Mouse (Mus musculus) thymus, postnatal 36 days (tissue): ENCODE data around the gene Nup85.

Experiments used
- DNase-seq, 2 experiments: peaks; one replicate each; pipeline ENCODE4 v3.0.0; 2022; ENCODE audit warnings: mixed read lengths in 2 of 2

Gene Nup85

DNA sequence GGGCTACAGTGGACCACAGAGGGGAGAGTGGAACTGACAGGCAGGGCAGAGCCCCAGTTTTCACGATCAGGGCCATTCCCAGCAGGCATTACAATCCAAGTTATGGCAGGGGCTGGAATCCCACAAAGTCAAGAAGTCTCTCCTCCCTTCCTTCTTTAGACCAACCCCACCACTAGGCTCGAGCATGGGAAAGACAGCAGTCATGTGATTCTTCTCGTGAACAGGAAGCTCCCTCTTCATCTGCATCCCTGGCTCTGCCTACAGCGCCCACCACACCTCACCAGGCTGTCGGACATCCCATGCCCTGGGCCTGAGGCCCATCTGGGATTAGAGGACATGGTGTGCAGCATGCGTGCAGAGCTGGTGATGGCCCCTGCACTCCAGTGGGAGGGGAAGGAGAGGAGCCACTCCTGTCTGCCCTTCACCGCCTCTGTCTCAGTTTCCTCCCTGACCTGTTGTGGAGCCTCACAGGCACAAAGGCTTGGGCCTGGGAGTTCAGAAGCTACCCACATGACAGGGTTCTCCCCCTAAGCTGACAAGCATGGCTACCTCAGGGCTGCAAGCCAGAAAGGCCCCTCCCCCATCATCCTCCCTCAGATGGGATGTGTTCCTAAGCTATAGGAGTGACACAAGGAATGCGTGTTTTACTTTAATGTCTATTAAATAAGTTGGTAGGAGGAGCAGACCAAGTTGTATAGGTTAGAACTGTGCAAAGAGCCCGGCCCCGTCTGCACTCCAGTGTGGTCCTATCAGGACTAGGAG, 50.3 kb downstream of the Nup85 start:
- no peak for DNase-seq

DNA sequence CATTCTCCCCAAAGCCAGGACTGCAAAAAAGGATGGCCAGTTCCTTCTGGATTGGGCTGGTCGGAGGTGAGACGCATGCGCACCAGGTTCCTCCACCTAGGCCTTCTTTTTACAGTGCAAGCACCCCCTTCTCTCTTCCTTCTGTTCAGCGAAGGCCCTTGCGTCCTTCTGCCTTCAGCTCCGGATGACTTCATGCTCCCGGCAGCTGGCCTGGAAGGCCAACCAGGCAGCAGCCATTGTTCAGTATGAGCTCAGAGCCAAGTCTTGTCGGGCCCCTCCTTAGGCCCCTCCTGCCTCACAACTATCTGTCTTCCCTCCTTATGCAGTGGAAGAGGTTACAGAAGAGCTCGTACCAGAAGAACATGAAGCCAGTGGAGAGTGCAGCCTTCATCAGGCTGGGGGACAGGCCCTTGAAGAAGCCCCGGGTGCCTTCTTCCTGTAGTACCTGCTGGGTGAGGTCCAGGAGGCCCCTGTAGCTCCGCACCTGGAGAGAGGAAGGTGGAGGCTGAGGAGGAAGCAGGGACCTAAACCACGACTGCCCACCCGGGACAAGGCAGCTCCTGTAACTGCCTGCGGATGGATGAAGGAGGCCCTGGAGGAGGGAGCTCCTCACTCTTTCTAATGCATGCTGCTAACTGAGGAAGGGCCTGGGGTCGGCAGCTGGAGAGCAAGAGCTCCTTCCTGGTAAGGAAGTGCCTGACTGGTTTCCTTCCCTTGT, 51.0 kb downstream of the Nup85 start:
- DNase-seq, result no peak

DNA sequence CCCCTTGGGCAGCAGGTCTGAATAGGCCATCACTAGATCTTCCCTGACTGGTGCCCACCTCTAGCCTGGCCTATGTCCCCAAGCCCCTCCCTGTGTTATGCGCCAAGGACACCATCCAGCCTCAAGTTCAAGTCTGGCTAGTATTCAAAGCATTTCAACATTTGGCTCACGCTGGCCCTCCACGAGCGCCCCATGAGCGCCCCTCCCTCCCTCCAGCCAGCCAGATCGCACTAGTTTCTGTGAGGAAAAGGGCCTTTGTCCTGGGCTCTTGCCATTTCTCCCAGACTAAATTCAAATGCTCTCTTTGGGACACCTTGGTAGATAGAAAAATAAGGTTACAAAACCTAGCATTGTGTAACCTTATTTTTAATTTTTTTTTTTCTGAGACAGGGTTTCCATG, 51.6 kb downstream of the Nup85 start:
- DNase-seq, result no peak

DNA sequence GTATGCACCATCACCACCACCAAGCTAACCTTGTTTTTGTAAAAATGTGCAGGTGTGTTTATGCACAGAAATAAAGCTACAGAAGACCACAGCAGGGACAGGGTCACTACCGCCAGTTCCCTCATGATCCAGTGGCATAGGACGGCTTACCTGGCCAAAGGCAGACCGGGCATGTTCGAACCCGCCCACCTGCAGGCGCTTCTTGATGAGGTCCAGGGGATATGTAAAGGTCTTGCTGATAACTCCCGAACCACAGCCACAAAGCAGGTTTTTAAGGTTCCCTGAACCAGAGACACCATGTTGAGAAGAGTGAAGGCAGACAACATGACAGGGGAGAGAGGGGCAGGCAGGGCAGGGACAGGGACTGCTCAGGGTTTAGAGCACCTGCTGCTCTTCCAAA, 52.1 kb downstream of the Nup85 start:
- no peak for DNase-seq

DNA sequence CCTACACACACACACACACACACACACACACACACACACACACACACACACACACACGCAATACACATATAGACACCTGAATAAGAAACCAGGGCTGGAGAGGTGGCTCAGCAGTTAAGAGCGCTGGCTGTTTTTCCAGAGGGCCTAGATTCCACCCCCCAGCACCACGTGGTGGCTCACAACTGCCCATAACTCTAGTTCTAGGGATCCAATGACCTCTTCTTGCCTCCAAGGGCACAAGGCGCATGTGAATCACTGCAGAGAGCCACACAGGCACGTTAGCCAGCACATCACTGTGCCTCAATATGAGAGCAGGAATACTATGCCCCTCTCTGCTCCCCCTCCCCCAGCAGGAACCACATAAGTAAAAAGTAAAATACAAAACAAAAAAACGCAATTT, 52.7 kb downstream of the Nup85 start:
- DNase-seq, result no peak

DNA sequence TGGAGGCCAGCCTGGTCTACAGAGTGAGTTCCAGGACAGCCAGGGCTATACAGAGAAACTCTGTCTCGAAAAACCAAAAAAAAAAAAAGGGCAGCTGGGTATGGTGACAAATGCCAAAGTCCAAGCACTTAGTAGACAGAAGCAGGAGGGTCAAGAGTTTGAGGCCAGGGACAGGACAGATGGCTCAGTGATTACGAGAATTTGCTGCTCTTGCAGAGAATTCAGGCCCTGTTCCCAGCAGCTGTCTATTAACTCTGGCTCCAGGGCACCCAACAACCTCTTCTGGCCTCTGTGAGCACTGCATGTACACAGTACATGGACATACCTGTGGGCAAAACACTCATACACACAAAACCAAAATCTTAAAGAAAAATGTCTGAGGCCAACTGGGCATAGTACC, 53.8 kb downstream of the Nup85 start:
- DNase-seq, result no peak

DNA sequence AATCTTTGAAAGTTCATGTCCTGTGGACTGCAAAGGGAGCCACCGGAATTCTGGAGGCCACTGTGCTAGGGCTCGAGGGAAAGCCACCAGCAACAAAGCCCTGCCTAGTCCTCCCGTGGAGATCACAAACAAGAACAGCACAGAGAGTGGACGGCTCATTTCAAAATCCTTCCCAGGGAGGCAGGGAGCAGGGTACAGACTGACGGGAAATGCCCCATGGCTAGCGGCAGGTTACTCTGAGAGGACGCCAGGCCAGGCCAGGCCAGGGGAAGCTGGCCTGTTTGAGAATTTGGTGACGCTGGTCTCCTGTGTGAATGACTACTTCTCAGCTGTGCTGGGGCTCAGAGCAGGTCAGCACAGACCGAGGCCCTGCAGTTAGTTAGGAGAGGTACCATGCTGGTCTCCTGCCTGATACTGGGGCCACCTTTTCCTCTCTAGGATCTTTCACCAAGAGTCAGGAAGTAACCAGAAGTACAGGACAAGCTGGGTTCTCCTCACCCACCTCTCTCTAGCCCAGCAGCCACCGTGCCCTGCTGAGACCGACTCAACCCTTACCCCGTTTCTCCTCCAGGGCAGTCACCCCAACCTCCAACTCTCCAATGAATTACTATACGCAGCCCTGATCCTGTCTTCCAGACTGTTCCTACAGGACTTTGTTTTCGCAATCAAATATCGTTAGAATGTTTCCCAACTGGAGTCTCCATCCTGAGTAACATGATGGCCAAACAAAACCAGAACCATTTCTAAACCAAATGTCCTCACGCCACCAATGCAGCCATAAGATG, 54.7 kb downstream of the Nup85 start:
- DNase-seq, result no peak

DNA sequence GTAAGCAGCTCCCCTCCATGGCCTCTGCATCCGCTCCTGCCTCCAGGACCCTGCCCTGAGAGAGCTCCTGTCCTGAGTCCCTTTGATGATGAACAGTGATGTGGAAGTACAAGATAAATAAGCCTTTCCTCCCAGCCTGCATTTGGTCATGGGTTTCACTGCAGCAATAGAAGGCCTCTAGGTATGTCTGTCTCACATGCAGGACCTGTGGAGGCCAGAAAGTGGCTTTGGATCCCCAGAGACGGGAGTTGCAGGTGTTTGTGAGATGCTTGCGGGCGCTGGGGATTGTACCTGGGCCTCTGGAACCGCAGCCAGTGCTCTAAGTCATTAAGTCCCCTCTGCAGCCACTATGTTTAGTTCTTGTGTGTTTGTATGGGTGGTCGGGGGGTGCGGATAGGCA, 55.7 kb downstream of the Nup85 start:
- no peak for DNase-seq

DNA sequence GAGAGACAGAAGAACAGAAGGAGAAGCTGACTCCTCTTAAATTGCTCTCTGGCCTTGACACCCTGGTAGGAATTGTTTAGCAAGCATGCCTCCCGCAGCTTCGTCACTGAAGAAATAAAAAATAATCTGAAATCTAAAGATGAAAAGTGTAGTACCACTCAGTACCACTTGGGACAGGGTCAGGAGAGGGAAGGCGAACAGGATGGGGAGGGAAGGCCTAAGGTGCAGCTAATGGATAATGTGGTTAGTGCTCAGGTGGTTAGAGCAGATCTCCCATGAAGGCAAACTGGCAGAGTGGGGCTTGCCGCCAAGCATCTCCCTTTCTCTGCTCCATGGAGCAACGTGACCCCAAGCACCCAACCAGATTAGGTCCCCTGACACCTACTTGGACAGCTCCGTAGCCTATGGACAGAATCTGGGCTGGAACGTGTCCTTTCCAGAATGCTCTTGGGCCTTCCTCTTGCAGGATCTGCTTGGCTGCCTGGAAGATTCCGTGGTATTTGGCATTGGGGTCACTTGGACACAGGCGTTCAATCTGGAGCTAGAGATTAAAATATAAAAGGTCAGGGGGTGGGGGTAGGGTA, 59.3 kb downstream of the Nup85 start:
- no peak for DNase-seq

DNA sequence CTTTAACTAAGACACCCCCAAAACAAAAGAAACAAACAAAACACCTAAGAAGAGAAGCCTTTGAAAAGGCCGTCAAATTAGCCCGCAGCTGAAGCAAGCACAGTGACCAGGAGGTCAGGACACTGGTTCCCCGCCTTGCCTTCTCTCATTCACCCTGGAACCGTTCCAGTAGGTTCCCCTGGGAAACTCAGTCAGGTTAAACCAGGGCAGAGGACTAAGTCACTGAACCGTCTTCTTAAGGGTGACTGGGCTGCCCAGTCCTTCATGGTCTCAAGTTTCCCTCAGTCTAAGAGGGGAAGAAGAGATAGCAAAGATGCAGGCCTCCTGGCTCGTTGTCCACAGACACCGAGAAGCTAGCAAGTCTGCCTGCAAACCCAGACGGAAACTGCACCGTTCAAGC, 61.6 kb downstream of the Nup85 start:
- DNase-seq, result no peak

DNA sequence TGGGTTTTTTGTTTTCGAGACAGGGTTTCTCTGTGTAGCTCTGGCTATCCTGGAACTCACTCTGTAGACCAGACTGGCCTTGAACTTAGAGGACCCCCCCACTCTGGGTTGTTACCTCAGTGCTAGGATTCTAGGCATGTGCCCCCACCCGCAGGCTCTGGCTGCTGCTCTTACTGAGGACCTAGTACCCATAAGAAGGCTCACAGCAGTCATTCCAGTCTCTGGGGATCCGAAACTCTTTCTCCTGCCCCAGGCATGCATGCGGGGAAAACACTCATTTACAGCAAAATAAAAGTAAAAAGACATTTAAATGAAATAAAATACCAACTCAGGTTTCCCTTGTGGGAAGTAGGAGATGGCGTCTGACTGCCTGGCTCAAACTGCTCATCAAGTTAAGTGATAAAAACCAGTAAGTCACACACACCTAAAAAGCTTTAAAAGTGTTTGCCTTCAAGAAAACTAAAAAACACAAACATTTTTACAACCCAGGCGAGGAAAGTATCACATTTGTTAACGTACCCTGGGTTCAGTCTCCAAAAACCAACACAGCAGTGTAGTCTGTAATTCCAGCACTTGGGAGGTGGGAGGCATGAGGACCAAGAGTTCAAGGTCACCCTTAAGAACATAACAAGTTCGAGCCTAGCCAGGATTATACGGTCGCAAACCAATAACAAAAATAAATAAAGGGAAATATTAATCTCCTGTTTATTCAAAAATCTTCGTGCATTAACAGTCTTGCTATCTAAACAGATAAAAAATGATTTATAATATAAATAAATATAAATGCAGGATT, 62.8 kb downstream of the Nup85 start:
- no peak for DNase-seq

DNA sequence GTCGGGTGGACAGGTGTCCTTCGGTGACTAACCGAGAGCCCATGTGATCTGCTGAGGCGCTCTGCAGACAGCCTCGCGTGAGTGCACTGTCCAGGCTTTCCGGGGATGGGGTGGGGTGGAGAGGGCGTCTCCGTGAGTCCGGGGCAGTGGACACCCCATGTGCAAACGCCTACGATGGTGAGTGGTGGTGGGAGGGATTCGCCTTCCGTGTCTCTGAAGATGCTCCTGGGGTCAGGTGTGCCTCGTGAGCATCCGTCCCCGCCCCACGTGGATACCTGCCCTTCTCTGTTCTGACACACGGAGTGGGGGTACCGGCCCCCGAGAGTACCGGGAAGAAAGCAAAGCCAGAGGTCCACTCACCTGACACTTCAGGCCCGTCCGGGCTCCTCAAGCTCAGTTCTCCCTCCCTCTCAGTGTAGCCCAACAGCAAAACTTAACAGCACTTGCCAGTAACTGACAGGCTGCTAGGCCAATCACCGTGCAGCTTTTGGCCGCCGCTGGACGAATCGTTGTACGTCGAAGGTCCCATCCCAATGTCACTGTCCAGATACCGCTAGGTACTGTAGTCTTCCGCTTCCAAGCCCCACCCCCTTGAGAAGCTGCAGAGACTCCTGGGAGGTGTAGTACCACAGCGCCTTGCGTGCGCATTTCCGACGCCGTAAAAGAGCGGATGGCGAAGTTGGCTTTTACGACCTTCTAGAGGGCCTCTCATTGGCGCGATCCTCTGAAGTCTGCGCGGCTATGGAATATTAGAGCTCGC, 63.7 kb downstream of the Nup85 start, which contains the start of gene Slc25a19:
Slc25a19 (minus strand) TSS at position 591 of the 760 bp plus-strand sequence.
- DNase-seq, result peak; percentile 97 to 98

DNA sequence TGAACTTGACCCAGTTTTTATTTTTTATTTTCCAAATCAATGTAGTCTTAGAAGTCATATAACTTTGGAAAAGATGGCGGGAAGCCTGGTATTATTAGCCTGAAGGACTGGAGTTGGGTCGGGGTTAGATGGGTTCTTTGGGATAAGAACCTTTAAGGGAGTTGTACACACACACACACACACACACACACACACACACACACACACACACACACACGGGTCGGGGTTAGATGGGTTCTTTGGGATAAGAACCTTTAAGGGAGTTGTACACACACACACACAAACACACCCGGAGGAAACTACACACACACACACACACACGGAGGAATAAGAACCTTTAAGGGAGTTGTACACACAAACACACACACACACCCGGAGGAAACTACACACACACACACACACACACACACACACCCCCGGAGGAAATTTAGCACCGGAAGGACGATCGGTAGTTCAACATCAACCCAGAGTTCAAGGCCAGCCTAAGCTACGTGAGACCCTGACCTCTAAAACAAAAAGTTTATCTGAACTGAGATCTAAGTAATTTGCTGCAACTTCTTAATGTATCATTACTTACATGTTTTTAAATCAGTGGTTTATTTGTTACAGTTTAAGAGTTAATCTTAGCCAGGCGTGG, 64.3 kb downstream of the Nup85 start:
- no peak for DNase-seq

DNA sequence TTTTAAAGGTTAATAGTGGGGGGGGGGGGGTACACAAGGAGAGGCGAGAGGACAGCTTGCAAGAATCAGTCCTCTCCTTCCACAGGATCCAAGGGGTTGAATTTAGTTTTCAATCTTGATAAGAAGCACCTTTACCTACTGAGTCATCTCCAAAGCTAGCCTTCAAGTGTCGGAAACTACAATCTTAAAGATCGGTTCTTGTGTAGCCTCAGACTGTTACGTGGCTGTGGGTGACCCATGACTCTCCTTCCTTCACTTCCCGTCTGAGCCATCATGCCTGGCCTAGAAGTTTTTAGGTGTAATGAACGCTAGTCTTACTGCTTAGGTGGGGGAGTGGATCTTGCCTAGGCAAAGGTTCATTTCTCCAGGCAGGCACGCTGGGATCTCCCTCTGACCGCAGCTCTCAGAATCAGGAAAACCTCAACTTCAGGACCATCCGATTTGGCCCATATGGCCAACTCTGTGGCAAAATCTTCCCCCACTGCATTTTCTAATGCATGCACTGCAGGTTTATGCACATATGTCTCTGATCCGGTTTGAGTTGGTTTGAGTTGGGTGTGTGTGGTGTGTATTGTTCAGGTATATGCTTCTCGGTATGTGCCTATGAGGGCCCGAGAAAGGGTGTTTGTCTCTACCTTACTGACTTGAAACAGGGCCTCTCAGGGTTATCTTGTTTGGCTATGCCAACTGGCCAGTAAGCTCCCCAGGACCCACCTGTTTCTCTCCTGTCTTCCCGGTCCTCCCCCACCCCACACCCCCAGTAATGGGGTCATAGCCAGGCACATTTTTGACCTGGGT, 65.7 kb downstream of the Nup85 start:
- no peak for DNase-seq

DNA sequence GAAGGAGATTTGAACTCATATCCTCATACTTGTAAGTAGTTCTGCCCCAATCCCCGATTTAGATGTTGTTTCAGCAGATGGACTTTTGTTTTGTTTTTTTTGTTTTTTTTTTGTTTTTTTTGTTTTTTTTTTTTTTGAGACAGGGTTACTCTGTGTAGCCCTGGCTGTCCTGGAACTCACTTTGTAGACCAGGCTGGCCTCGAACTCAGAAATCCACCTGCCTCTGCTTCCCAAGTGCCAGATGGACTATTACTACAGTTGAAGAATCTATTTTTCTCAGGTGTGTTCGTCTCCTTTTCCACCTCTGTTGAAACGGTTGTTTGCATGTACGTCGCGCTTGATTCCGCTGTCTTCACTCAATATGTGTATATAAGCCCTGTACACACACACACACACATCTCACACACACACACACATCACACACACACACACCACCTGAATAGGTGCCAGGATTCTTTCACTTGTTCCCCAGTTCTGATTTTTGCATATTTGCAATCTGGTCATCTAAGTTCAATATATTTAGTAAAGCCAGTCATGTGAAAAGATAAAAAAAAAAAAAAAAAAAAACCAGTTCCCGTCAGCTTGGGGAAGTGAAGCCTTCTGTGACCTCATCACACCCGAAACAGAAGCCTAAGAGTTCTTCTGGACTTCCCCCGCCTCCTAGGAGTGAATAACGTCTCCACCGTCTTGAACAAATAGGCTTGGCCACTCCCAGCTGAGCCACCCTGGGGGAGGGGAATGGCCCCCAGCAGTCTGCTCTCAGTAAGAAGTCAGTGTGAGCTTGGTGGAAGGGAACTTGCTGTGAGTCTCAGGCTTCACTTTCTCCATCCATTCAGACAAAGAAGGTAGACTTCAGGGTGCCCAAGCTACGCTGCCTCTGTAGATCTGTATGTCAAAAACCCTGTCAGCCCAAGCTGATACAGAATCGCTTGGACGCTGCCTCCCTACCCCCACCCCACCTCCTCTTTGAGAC, 66.6 kb downstream of the Nup85 start:
- DNase-seq, result no peak

DNA sequence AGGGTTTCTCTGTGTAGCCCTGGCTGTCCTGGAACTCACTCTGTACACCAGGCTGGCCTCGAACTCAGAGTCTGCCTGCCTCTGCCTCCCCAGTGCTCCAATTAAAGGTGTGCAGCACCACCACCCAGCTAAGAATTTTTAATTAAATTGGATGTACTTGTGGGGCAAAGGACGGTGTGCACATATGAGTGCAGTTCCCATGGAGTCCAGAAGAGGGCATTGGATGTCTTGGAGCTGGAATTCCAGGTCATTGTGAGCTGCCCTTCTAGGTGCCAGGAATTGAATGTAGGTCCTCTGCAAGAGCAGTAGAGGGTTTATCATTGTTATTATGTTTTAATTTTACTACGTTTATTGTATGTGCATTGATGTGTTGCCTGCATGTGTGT, 67.3 kb downstream of the Nup85 start:
- DNase-seq, result peak in 1 of 2 experiments; percentile 41

DNA sequence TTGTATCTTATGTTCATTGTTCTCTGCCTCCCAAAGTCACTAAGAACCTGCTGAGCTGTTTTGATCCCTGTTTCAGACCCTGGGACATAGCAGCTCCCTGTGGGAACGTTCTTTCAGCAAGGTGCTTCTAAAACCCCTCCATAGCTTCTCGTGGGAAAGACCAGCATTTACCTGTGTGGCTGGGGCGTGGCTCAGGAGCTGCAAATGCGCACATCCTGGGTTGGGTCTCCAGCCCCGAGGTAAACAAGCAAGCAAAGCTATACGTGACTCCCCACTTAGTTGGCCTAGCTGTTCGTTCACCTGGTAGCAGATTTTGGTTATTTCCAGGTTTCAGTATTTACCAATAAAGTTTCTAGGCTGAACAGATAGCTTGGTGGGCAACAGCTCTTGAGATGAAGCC, 68.0 kb downstream of the Nup85 start:
- no peak for DNase-seq

DNA sequence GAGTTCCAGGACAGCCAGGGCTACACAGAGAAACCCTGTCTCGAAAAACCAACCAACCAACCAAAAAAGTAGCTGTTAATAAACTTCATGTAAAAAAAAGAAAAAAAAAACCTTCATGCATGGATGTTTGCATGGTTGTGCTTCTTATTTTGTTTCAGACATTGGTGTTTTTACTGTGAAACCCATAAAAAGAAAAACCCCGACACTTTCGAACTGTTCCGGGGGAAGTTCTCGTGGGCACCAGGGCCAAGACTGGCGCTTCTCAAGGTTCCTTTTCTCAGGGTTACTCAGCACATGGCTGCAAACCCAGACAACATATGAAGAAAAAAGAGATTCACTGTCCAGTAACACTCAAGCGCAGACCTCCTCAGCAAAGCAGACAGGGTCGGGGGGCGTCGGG, 68.6 kb downstream of the Nup85 start:
- no peak for DNase-seq
